Mouse (Mus musculus) hindbrain, embryonic 16.5 days (tissue): ENCODE measurements around the gene 4930404N11Rik. TPM values are rescaled to one million over a fixed set of nuclear protein-coding genes. Genes with fewer than 3 reads are reported as not detected.

Experiments used
- ATAC-seq: fragments of 200-750 bp; cut with Nextera tagmentation; 2 replicates; pipeline ENCODE4 v1.8.0; 2017; ENCODE audit warnings: moderate TSS enrichment, moderate library complexity
- H3K27ac ChIP-seq: fragments of 300-500 bp; sonication (generic); 2 replicates; pipeline ENCODE4 v1.5.1; 2014; ENCODE audit warnings: low read depth, mild to moderate bottlenecking, control low read depth, low read length, moderate library complexity
- H3K27me3 ChIP-seq: fragments of 300-500 bp; sonication (generic); replicated peaks from 2 replicates; pipeline ENCODE4 v1.6.1; 2014; ENCODE audit warnings: low read length; ENCODE audit not compliant: control insufficient read depth, insufficient read depth
- H3K36me3 ChIP-seq: fragments of 300-500 bp; sonication (generic); 2 replicates; pipeline ENCODE4 v1.6.1; 2014; ENCODE audit warnings: mild to moderate bottlenecking, low read length, moderate library complexity, mixed read lengths; ENCODE audit not compliant: control insufficient read depth, insufficient read depth
- H3K4me1 ChIP-seq: fragments of 300-500 bp; sonication (generic); 2 replicates; pipeline ENCODE4 v1.6.1; 2014; ENCODE audit warnings: low read depth, low read length; ENCODE audit not compliant: control insufficient read depth, insufficient read depth
- H3K4me2 ChIP-seq: fragments of 300-500 bp; sonication (generic); 2 replicates; pipeline ENCODE4 v1.6.1; 2014; ENCODE audit warnings: mild to moderate bottlenecking, low read length, control low read depth, moderate library complexity
- H3K4me3 ChIP-seq: fragments of 300-500 bp; sonication (generic); 2 replicates; pipeline ENCODE4 v1.5.1; 2014; ENCODE audit warnings: mild to moderate bottlenecking, low read length, control low read depth, moderate library complexity
- H3K9ac ChIP-seq: fragments of 300-500 bp; sonication (generic); 2 replicates; pipeline ENCODE4 v1.6.1; 2014; ENCODE audit warnings: low read depth, mild to moderate bottlenecking, control low read depth, low read length, moderate library complexity
- H3K9me3 ChIP-seq: fragments of 300-500 bp; sonication (generic); 2 replicates; pipeline ENCODE4 v1.6.1; 2014; ENCODE audit warnings: mild to moderate bottlenecking, low read length, moderate library complexity; ENCODE audit not compliant: control insufficient read depth
- WGBS: fragments of 180-500 bp; shearing (Covaris S2); extraction: QIAGEN DNeasy Blood & Tissue Kit; methylation state at CpG from one replicate; pipeline ENCODE4 v1.1.7; 2014; 5-methylcytosine and 5-hydroxymethylcytosine counted together
- microRNA-seq: library from miRNA; unstranded; fragments of <30 nt; microRNA quantifications from one replicate; pipeline ENCODE4, GENCODE M21; 2017
- polyA plus RNA-seq: library from polyadenylated mRNA; unstranded; fragments of >200 nt; fragmentation: Nextera tagmentation; extraction: Ambion mirVana; gene quantifications from 2 replicates; pipeline ENCODE4 v1.2.1, GENCODE M21; 2015

4930404N11Rik gene
- polyA plus RNA-seq, 1 experiment from 2014 or later = 0.49 TPM

DNA sequence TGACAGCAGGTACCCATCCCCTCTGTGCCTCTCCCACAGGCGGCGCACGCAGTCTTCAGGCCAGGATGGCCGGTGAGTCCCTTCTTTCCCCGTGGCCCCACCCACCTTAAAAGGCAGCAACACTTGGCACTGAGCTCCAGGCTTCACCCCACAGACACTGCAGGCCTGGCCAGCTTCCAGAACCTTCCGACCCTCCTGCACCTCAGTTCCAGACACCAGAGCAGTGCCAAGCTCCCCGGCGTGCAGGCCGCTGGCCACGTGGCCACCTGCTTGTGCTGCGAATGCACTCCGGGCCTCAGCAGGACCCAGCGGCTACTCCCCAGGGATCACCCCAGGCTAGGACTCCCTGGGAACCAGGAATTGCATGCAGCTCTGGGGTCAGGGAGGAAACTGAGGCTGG lies 52.0 kb downstream of the 4930404N11Rik start:
- no peaks in the 10 kb centered on the region for H3K4me1 ChIP-seq
- peaks cover 66% of the 10 kb centered on the region for H3K36me3 ChIP-seq
- H3K27ac ChIP-seq = no peak overlapping the region
- ATAC-seq = no peak
- H3K9me3 ChIP-seq = no peaks in the 10 kb centered on the region
- H3K9ac ChIP-seq = no peak overlapping the region
- 93% methylated on average over 13 of the region's 13 CpGs for WGBS
- H3K4me3 ChIP-seq = no peak overlapping the region
- H3K4me2 ChIP-seq = no peak overlapping the region
- H3K27me3 ChIP-seq = no peaks in the 10 kb centered on the region

Small RNA genes within 50 kb of the gene (microRNA-seq; reads per million reads assigned to microRNA genes)
- not detected for gene Mir6913

Other genes with a start within 250 kb of the 4930404N11Rik start
- gene Zbtb7a, start 230.6 kb downstream of the 4930404N11Rik start, polyA plus RNA-seq = 13.3 and 13.6 TPM in 2 replicates
- 47.1 and 56.9 TPM in 2 replicates for gene Pias4, start 197.9 kb downstream of the 4930404N11Rik start, polyA plus RNA-seq
- 525 and 551 TPM in 2 replicates for gene Eef2, start 189.2 kb downstream of the 4930404N11Rik start, polyA plus RNA-seq
- 49.0 and 58.7 TPM in 2 replicates for gene Dapk3, start 182.8 kb downstream of the 4930404N11Rik start, polyA plus RNA-seq
- not detected in 2 replicates for gene 4930442H23Rik, start 182.0 kb downstream of the 4930404N11Rik start, polyA plus RNA-seq
- 0.09 and 0.24 TPM in 2 replicates for gene Nmrk2, start 163.8 kb downstream of the 4930404N11Rik start, polyA plus RNA-seq
- 85.0 and 85.6 TPM in 2 replicates for gene Atcay, start 135.0 kb downstream of the 4930404N11Rik start, polyA plus RNA-seq
- 23.8 and 28.7 TPM in 2 replicates for gene Zfr2, start 132.7 kb downstream of the 4930404N11Rik start, polyA plus RNA-seq
- 60.4 and 72.8 TPM in 2 replicates for gene Matk, start 112.9 kb downstream of the 4930404N11Rik start, polyA plus RNA-seq
- 126 and 137 TPM in 2 replicates for gene Mrpl54, start 98.9 kb downstream of the 4930404N11Rik start, polyA plus RNA-seq
- gene Apba3, start 98.9 kb downstream of the 4930404N11Rik start, polyA plus RNA-seq = 39.2 and 41.8 TPM in 2 replicates
- gene Tjp3, start 74.2 kb downstream of the 4930404N11Rik start, polyA plus RNA-seq = 5.3 and 6.4 TPM in 2 replicates
- gene Pip5k1c, start 72.9 kb downstream of the 4930404N11Rik start, polyA plus RNA-seq = 128 and 144 TPM in 2 replicates
- gene Cactin, start 44.7 kb downstream of the 4930404N11Rik start, polyA plus RNA-seq = 26.3 and 30.6 TPM in 2 replicates
- gene Tbxa2r, start 37.1 kb downstream of the 4930404N11Rik start, polyA plus RNA-seq = 5.4 and 6.3 TPM in 2 replicates
- gene Gipc3, start 22.6 kb downstream of the 4930404N11Rik start, polyA plus RNA-seq = not detected in 2 replicates
- 31.7 TPM in 2 replicates for gene Hmg20b, start 15.3 kb downstream of the 4930404N11Rik start, polyA plus RNA-seq
- 17.5 and 19.0 TPM in 2 replicates for gene Mfsd12, start 8.3 kb downstream of the 4930404N11Rik start, polyA plus RNA-seq
- gene Fzr1, start 12.7 kb upstream of the 4930404N11Rik start, polyA plus RNA-seq = 149 and 156 TPM in 2 replicates
- 99.8 and 108 TPM in 2 replicates for gene Dohh, start 18.6 kb upstream of the 4930404N11Rik start, polyA plus RNA-seq
- 7.9 and 9.4 TPM in 2 replicates for gene Gm48551, start 18.6 kb upstream of the 4930404N11Rik start, polyA plus RNA-seq
- 1.5 and 2.2 TPM in 2 replicates for gene Gm48552, start 23.2 kb upstream of the 4930404N11Rik start, polyA plus RNA-seq
- gene Smim24, start 27.2 kb upstream of the 4930404N11Rik start, polyA plus RNA-seq = 1.6 and 2.3 TPM in 2 replicates
- gene Nfic, start 89.8 kb upstream of the 4930404N11Rik start, polyA plus RNA-seq = 24.5 and 34.5 TPM in 2 replicates
- 60.1 and 63.6 TPM in 2 replicates for gene Celf5, start 116.9 kb upstream of the 4930404N11Rik start, polyA plus RNA-seq
- gene Ncln, start 130.6 kb upstream of the 4930404N11Rik start, polyA plus RNA-seq = 68.9 and 82.7 TPM in 2 replicates
- 0.65 and 0.79 TPM in 2 replicates for gene S1pr4, start 134.3 kb upstream of the 4930404N11Rik start, polyA plus RNA-seq
- 0.81 and 1.1 TPM in 2 replicates for gene Gna15, start 158.4 kb upstream of the 4930404N11Rik start, polyA plus RNA-seq
- gene Gna11, start 179.4 kb upstream of the 4930404N11Rik start, polyA plus RNA-seq = 96.0 and 104 TPM in 2 replicates
- gene Aes, start 193.7 kb upstream of the 4930404N11Rik start, polyA plus RNA-seq = 457 and 712 TPM in 2 replicates
- gene Tle2, start 208.7 kb upstream of the 4930404N11Rik start, polyA plus RNA-seq = 40.9 and 50.2 TPM in 2 replicates
- gene Tle6, start 235.3 kb upstream of the 4930404N11Rik start, polyA plus RNA-seq = 9.0 and 9.2 TPM in 2 replicates
- 1.6 and 2.3 TPM in 2 replicates for gene BC025920, start 240.5 kb upstream of the 4930404N11Rik start, polyA plus RNA-seq